Mouse (Mus musculus): ENCODE results near the gene Cep70.

Gene Cep70

DNA sequence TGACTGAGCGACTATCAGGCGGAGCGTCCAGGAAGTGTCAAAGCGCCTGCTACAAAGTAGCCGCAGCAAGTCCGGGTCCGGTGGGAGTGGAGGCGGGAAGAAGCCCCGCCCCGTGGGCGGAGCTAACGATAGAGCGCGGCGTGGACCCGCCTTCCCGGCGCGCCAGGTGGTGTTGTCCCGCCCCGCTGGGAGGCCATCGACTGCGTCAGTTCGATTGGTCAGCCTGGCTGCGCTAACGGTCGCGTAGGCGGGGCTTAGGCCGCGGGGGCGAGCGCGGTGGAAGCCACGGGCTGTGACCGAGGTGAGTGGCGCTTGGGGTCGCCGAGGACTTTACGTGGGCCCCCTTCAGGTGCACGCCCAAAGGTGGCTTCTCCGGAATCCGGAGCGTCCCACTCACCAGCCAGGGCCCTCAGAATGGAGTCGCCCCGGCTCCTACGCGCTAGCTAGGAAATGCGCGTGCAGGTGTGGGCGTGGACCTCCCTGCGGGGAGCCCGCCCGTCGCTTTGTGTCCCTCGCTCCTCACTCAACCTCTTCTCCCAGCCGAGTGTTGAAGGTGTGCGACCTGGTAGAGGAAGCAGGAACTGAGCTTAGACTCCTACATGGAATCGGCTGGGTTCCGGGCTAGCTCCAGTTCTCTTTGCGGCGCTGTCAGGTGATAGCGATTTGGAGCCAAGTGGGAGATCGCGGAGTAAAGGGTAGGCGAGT is at the start of gene Cep70:
Cep70 (plus strand) TSS at position 178 of the 705 bp plus-strand sequence.
- peak; percentile 95 to 97 for DNase-seq (ENCODE audit: low spot score in 2 of 2)

DNA sequence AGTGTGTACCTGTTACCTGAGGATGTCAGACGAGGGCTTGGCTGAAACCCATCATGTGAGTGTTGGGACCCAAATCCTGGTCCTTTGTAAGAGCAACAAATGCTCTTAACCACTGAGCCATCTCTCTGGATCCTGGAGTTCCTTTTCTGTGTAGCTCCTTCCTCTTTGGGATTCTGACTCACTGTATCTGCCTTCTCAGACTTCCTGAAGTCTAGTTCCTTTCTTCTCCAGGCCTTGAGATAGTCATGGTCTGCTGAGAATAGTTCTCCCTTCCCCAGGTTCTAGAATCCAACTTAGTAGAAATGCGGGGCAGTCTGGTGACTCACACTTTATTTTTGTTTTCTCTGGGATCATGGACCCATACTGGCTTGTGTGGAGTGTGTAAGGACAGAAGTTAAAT is 30.5 kb upstream of the Cep70 start:
- no peak for DNase-seq (ENCODE audit: low spot score in 2 of 2)

DNA sequence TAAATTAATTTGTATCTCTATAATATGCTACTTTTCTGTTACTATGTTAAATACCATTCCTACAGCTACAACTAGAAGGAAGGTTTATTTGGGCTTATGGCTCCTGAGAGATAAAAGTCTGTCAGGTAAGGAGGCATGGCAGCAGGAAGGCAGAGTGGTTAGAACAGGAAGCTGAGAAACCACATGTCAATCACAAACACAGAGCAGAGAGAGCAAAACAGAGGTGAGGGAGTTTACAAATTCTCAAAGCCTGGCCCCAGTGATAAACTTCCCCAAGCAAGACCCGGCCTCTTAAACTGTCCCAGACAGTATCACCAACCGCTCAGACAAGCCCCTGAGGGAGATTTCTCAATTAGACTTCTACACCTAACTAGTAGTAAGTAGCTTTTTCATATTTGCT is 27.0 kb upstream of the Cep70 start:
- no peak for DNase-seq (ENCODE audit: low spot score in 2 of 2)

DNA sequence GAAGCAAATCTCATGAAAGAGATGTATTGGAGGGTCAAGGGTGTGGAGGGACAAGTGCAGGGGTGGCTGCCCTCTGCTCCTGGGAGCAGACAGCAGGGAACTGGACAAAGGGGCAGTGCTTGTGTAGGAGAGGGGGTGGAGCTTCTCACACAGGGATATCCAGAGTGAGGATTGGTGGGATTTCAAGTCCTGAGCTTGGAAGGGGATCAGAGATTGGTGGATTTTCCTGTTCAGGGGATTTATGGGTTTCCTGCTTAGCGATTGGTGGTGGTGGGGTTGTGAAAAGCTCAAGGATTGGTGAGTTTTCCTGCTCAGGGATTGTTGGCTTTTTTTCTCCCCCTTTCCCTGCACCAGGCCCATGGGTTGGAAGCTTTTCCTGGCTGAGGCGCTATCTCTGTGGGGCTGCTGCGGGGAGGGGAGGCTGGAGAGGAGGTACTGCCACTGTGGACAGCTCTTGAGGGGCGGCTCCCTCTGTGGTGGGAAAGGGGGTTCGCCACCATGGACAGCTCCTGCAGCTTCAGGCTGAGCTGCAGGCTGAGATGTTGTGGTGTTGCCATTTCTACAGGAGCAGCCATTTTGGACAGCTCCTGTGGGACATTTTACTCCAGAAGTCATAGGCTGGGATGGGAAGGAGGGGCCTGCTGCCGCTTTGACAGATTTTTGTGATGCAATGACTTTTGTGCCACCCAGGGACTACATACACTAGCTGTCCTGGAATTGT is 25.0 kb upstream of the Cep70 start:
- DNase-seq (ENCODE audit: low spot score in 2 of 2), result no peak

DNA sequence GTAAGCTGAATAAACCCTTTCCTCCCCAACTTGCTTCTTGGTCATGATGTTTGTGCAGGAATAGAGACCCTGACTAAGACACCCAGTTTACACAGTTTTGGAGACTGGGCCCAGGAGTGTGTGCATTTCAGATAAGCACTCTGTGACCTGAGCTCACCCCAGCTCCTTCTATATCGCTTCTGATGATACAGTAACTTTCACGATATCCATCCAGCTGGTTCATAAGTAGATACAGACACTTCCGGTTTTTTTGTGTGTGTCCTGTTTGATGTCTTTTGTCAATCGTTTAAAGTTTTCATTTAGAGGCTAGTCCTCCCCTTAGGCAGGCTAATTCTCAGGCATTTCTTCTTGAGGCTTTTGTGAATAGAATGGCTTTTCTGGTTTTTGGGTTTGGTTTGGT is 21.5 kb upstream of the Cep70 start:
- DNase-seq (ENCODE audit: low spot score in 2 of 2), result no peak

DNA sequence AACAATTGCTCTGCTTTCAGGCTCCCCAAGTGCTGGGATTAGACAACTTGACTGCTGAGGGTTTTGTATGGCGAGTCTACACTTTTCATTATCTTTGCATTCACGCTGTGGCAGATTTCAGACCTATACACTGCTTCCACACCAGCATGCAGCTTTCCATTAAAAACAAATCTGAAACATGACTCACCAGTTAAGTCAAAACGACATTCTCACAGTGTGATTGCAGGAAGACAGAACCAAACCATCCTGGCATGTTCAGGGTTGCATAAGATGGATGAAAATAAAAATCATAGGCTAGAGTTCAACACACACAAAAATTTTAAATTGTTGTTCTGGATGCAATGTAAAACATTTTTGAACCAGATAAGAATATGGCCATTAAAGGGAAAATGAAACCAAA is 18.6 kb upstream of the Cep70 start:
- DNase-seq (ENCODE audit: low spot score in 2 of 2), result no peak

DNA sequence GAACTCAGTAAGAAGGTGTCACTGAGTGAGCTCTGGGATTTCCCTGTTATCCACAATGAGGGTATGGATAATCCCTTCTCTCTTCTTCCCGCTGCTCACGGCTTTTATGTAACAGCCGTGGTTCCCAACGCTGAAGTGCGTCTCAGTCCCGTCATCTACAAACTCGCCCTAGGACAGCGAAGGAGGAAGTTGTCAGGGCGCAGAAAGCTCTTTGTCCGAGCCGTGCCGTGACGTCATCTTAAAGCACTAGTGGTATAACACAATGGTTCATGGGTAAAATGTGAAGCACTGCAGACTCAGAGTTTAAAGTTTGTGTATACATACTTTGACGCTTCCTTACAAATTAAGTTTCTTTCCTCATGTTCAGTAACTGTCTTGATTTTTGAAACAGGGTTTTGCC is 13.7 kb upstream of the Cep70 start:
- no peak for DNase-seq (ENCODE audit: low spot score in 2 of 2)

DNA sequence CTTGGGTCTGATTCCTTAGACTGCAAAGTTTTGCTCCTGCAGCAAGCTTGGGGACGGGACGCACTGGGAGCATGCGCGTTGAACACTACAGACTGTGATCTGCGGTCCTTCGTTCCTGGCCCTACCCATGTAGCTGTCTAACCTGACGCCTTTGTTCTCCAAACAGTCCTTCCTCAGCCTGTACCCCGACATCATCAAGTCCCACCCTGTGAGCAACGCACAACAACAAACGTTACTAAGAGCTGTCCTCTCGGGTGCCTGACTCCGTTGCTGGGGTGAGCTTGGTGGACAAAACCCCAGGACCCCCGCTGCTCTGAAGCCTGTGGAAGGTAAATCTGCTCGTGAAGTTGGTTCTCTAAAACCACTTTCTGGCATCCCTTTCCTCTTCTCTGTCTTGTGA is 6.0 kb upstream of the Cep70 start, which contains the start of gene Faiml:
Faiml (minus strand) TSS at position 101 of the 400 bp plus-strand sequence.
- no peak for DNase-seq (ENCODE audit: low spot score in 2 of 2)

DNA sequence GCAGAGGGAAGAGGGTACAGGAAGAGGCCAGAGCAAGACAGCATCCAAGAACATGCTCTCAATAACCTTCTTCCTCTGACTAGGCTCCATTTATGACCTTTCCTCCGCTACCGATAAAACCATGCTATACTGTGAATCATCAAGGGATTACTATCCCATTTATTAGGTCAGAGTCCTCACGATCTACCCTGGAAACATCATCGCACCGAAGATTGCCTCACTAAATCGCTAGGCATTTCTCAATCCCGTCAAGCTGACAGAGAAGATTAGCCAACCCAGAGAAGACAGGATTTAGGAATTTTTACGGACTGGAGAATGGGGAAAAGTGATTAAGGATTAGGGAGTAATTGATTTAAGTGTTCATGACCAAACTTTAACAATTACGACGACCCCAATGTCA is 4.9 kb upstream of the Cep70 start:
- no peak for DNase-seq (ENCODE audit: low spot score in 2 of 2)

DNA sequence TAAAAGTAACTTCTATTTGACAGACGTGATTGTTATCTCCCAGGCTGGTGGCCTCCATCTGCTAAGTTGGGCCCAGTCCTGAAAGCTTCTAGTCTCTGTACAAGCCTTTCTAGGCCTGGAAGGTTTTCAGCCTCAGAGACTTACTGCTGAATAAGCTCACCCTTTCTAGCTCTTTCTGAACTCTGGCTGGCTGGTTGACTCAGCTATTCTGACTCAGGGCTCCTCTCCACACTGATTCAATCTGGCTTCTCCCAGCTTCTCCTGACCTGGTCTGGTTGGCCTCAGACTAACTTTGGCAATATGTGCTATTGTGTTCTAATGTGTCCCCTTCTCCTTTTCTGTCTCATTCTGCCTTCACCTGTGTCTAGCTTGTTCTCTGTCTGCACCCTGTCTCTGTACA is 3.9 kb upstream of the Cep70 start:
- DNase-seq (ENCODE audit: low spot score in 2 of 2), result no peak

DNA sequence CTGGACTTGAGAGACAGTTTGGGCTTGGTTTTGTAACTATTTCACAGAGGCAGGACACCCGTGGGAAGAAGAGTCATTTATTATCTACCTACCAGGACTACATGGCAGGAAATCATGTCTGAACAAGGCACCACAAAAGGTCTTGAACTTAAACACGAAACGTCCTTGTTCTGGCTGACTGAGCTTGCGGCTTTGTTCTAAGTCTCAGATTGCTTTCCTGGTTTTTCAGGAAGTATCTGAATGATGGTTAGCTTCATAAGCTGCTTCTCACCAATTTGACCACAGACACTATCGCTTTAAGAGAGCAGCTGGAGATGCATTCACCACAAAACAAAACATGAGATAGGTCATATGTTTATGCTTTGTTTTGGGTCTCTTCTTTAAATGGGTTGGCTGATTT is 2.6 kb upstream of the Cep70 start:
- no peak for DNase-seq (ENCODE audit: low spot score in 2 of 2)

DNA sequence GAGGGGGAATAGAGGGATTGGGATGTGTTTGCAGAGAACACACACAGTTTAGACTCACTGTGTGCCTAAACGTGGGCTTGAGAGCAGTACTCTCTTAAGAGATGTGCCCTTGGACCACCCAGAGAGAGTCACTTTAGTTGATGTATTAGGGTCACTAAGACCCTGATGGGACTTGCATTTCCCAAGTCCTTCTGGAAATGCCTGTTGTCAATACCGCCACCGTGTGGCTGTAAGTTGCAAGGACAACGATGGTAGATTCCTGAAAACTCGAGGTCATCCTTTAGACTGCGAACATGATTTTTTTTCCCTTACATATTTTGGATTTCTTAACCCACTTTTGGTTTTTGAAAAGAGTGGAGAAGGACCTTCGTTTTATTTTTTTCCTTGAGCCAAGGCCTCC is 1.1 kb upstream of the Cep70 start:
- peak; percentile 68 to 79 for DNase-seq (ENCODE audit: low spot score in 2 of 2)

DNA sequence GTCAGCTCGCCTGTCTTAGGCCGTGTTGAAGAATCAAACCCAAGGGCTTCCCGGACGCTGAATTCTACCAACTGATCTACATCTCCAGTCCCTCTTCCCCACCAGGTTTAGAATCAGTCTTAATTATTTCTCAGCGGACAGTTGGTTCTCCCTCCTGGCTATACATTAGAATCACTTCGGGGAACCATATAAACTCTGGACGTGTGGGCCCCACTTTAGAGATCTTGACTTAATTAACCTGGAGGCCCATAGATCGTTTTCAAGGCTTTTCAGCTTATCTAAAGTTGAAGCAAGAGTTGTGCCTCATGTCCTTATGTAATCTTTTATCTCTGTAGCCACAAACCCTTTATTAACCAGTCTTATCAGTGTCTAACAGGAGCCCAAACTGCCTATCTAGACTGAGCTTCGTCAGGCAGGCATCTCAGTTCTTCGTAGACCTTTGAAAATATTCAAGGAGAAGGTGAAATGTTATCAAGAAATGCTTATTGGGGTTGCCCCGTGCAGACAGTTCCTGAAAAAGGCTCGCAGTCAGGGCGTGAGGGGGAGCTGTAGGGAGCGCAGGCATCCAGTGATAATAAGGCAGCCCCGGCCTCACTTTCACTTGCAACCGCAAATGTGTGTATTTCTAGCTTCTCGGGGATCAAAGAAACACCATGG is 506 bp upstream of the Cep70 start:
- peak in 1 of 2 experiments; percentile 8 for DNase-seq (ENCODE audit: low spot score in 2 of 2)

DNA sequence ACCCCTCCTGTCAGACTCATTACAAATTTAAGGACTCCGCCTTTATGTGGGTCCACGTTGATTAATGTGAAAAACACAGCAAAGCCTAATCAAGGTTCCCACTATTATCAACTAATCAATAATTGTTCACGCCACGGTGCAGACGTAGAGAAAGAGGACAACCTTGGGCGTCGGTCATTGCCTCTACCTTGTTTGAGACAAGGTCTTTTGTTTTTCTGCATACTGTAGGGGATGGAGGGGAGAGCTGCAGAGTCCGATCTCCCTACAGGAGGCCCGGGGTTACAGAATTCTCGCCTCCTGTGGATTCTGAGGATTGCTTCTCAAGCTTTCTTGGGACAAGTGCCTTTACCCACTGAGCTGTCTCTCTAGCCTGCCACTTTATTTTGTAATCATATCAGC is 727 bp downstream of the Cep70 start:
- peak in 1 of 2 experiments; percentile 7 for DNase-seq (ENCODE audit: low spot score in 2 of 2)

DNA sequence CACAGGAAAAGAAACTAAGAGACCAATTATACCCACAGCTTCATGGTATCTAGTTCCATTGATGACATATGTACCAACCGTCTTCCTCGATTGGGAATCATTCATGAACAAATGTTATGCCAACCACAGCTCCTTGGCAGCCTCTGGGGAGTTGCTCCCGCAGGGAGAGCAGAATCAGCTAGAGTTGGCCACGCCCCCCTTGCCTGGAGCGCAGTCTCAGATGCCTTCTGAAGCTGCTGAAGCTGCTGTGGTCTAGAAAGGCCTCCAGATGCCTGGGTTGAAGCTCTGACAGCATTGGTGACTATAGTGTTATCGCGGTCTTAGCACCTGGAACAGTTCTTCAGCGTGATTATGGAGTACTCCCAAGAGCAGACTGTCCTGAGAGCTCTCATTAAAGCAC is 5.1 kb downstream of the Cep70 start:
- DNase-seq (ENCODE audit: low spot score in 2 of 2), result no peak

DNA sequence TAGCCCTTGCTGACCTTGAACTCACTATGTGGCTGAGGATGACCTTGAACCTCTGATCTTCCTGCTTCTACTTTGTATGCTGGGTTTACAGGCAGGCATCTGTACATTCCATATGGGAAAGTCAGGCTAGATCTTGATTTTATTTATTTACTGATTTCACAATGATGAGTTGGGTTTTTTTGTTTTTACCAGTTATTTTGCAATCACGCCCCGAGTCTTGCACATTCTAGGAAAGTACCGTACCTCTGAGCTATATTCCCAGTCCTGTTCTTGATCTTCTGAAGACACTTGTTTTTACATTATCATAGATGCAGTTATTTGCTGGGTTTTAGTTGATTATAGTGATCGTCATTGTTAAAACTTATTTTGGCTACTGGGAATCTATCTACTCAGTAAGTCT is 5.7 kb downstream of the Cep70 start:
- no peak for DNase-seq (ENCODE audit: low spot score in 2 of 2)

DNA sequence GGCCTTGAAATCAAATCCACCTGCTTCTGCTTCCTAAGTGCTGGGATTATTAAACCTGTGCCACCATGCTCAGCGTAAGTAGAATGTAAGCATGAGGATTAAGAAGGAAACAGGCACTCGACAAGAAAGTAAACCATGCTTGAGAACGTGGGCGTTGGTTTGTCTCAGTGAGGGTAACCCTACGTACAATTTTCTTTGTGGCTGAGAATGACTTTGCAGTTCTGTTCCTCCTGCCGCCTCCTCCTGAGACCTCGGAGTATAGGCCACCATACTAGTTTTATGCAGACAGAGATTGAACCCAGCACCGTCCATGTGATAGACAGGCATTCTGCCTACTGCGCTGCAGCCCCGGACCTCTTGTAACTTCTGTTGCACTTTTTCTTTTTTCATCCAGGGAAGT is 10.7 kb downstream of the Cep70 start:
- no peak for DNase-seq (ENCODE audit: low spot score in 2 of 2)

DNA sequence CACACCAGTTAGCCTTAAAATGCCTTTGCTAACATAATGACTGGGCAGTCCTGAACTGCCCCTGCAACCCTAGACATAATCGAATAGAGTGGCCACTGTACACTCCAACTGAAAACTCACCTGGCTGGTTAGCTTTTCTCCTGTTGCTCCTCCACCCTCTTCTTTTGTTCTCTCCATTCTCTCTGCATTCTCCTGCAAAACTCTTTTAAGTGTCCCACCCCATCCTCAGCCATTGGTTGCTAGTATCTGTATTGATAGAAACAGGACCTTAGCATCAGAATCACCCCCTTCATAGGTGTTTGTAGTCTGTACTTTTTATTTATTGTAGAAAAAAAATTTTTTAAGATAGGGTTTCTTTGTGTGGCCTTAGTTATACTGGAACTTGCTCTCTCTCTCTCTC is 13.0 kb downstream of the Cep70 start:
- no peak for DNase-seq (ENCODE audit: low spot score in 2 of 2)

DNA sequence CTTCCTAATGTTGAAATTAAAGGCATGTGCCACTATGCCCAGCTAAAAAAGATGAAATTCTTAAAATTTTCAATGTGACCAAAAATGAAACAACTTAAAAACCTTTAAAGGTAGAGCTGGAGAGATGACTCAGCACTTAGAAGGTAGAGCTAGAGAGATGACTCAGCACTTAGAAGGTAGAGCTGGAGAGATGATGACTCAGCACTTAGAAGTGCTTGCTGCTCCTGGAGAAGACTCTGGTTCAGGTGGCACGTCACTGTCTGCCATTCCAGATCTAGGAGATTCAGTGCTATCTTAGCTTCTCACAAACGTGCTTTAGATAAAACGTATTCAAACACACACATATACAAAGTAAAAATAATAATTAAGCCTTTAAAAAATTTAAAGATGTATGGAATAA is 13.7 kb downstream of the Cep70 start:
- DNase-seq (ENCODE audit: low spot score in 2 of 2), result no peak

DNA sequence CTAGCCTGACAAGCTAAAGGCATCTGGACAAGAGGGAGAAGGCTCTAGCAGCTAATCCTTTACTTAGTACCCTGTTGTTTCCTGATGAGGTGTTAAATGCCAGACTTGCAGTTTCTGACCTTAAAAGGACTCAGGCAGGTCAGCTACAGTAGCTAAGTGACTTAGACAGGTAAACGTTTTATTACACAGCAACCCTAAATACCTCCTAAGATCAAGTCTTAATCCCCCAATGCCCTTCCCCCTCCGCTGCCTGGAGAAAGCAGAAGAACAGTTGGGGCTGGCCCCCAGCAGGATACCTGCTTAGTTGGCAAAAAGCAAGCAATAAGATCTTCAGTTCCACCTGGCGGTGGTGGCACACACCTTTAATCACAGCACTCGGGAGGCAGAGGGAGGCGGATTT is 15.7 kb downstream of the Cep70 start:
- DNase-seq (ENCODE audit: low spot score in 2 of 2), result no peak

DNA sequence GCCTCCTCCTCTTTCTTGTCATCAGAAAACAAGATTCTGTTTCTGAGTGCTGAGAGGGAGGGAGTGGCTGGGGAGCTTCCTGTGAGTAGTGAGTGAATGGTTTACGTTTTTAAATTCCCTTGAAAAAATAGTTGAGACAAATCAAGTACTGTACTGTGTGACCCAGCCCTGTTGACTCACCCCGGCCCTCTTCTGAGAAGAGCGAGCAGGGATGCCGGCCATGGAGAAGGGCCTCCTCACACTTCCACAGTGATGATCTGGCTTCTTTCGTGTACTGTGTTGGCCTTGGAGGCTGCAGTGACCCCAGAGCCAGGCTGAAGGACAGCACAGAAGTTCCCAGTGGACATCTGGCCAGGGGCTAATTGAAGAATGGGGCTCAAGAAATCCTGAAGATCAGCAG is 61.1 kb downstream of the Cep70 start:
- DNase-seq (ENCODE audit: low spot score in 2 of 2), result no peak

DNA sequence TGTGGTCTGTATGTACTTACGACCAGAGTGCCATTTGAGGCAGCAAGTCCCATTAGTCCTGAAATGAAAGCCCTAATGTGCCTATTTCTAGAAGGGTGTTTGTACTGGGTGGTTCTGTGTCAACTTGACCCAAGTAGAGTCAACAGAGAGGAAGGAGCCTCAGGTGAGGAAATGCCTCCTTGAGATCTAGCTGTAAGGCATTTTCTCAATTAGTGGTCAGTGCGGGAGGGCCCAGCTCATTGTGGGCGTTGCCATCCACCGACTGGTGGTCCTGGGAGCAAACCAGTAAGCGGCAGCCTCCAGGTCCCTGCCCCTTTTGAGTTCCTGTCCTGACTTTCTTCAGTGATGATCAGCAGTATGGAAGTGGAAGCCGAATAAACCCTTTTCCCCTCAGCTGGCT is 63.1 kb downstream of the Cep70 start:
- DNase-seq (ENCODE audit: low spot score in 2 of 2), result no peak

DNA sequence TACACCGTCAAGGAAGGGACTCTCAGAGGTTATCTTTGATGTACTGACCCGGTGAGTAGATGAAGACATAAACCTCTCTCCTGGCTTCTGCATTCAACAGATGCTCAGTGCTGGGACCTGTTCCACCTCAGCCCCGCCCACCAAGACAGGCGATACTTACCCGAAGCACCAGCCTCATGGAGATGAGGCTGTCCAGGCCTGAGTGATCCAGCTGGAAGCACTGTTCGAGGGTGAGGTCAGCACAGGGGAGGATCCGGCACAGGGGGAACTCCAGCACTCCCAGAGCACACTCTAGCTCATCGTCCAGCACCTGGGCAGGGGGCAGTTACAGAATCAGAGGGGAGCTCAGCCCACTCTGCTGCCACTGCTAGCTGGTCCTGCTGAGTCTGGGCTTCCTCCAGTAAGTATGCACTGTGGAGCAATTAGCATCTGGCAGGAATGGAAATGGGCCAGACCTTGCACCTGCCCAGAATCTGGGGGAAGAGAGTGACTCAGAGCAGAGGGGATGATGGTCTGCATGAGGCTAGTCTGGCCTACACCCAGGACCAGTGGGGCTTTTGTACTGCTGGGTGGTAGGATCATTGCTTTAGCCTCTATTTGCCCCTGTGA is 76.3 kb downstream of the Cep70 start:
- DNase-seq (ENCODE audit: low spot score in 2 of 2), result no peak

Measured in right cerebral cortex, adult 2 months (tissue).